Mouse (Mus musculus): ENCODE measurements at regions not wholly inside any gene's neighbourhood (a gene's known extent, or its start where the extent isn't known, plus 50 kb on each side); places are given as distances from the start of the nearest gene placed in this dataset.

GRCm38 (mm10) chr13:37581374-37581773, 196.8 kb upstream of the Rreb1 start:
- no peaks in the 10 kb centered on the region for H3K36me3 ChIP-seq (ENCODE audit: control insufficient read depth, insufficient read depth, low read length)
- ATAC-seq (no peak), DNase-seq (ENCODE audit: low spot score) (no peak)
- H3K9ac ChIP-seq (ENCODE audit: low read length): no peak overlapping the region
- no peak overlapping the region for H3K27ac ChIP-seq (ENCODE audit: low read depth, low read length)
- H3K4me3 ChIP-seq (ENCODE audit: low read depth, low read length): no peak overlapping the region
- WGBS: 66% methylated on average over 6 of the region's 6 CpGs
- no peaks in the 10 kb centered on the region for H3K27me3 ChIP-seq (replicated peaks; ENCODE audit: control insufficient read depth, insufficient read depth, low read length)
- no peaks in the 10 kb centered on the region for H3K4me1 ChIP-seq (ENCODE audit: control insufficient read depth, insufficient read depth, low read length)
- no peak overlapping the region for H3K4me2 ChIP-seq (ENCODE audit: low read length)
- H3K9me3 ChIP-seq (replicated peaks; ENCODE audit: control insufficient read depth, low read length): no peaks in the 10 kb centered on the region

GRCm38 (mm10) chr13:37585476-37585875, 192.7 kb upstream of the Rreb1 start:
- no peak for ATAC-seq
- Histone ChIP-seq H3K9ac (ENCODE audit: low read length) (no peak overlapping the region), H3K27ac (ENCODE audit: low read depth, low read length) (no peak overlapping the region), H3K9me3 (replicated peaks; ENCODE audit: control insufficient read depth, low read length) (no peaks in the 10 kb centered on the region), H3K4me2 (ENCODE audit: low read length) (no peak overlapping the region), H3K4me1 (ENCODE audit: control insufficient read depth, insufficient read depth, low read length) (no peaks in the 10 kb centered on the region), H3K27me3 (replicated peaks; ENCODE audit: control insufficient read depth, insufficient read depth, low read length) (no peaks in the 10 kb centered on the region), H3K4me3 (ENCODE audit: low read depth, low read length) (no peak overlapping the region), H3K36me3 (ENCODE audit: control insufficient read depth, insufficient read depth, low read length) (no peaks in the 10 kb centered on the region)
- no peak for DNase-seq (ENCODE audit: low spot score)
- WGBS: 89% methylated on average over 5 of the region's 5 CpGs

GRCm38 (mm10) chr13:37586511-37586910, 191.7 kb upstream of the Rreb1 start:
- Histone ChIP-seq H3K27ac (ENCODE audit: low read depth, low read length) (no peak overlapping the region), H3K4me1 (ENCODE audit: control insufficient read depth, insufficient read depth, low read length) (no peaks in the 10 kb centered on the region), H3K36me3 (ENCODE audit: control insufficient read depth, insufficient read depth, low read length) (no peaks in the 10 kb centered on the region), H3K4me2 (ENCODE audit: low read length) (no peak overlapping the region), H3K4me3 (ENCODE audit: low read depth, low read length) (no peak overlapping the region), H3K9ac (ENCODE audit: low read length) (no peak overlapping the region), H3K9me3 (replicated peaks; ENCODE audit: control insufficient read depth, low read length) (no peaks in the 10 kb centered on the region), H3K27me3 (replicated peaks; ENCODE audit: control insufficient read depth, insufficient read depth, low read length) (no peaks in the 10 kb centered on the region)
- DNase-seq (ENCODE audit: low spot score): no peak
- 57% methylated on average over 4 of the region's 4 CpGs for WGBS
- no peak for ATAC-seq

GRCm38 (mm10) chr13:37587911-37588310, 190.3 kb upstream of the Rreb1 start:
- H3K27ac ChIP-seq (ENCODE audit: low read depth, low read length): no peak overlapping the region
- H3K4me1 ChIP-seq (ENCODE audit: control insufficient read depth, insufficient read depth, low read length): no peaks in the 10 kb centered on the region
- no peak overlapping the region for H3K9ac ChIP-seq (ENCODE audit: low read length)
- DNase-seq (ENCODE audit: low spot score) (no peak), ATAC-seq (no peak)
- no peaks in the 10 kb centered on the region for H3K27me3 ChIP-seq (replicated peaks; ENCODE audit: control insufficient read depth, insufficient read depth, low read length)
- no peaks in the 10 kb centered on the region for H3K9me3 ChIP-seq (replicated peaks; ENCODE audit: control insufficient read depth, low read length)
- WGBS: 93% methylated on average over 3 of the region's 3 CpGs
- H3K4me3 ChIP-seq (ENCODE audit: low read depth, low read length): no peak overlapping the region
- no peaks in the 10 kb centered on the region for H3K36me3 ChIP-seq (ENCODE audit: control insufficient read depth, insufficient read depth, low read length)
- no peak overlapping the region for H3K4me2 ChIP-seq (ENCODE audit: low read length)

- whole genome bisulfite sequencing: 86% methylated on average over 8 of the region's 8 CpGs
- no peak overlapping the region for H3K4me3 ChIP-seq (ENCODE audit: low read depth, low read length)
- ATAC-seq (no peak), DNase-seq (ENCODE audit: low spot score) (no peak)
- no peaks in the 10 kb centered on the region for H3K27me3 ChIP-seq (replicated peaks; ENCODE audit: control insufficient read depth, insufficient read depth, low read length)
- no peaks in the 10 kb centered on the region for H3K4me1 ChIP-seq (ENCODE audit: control insufficient read depth, insufficient read depth, low read length)
- H3K9ac ChIP-seq (ENCODE audit: low read length): no peak overlapping the region
- no peak overlapping the region for H3K4me2 ChIP-seq (ENCODE audit: low read length)
- no peaks in the 10 kb centered on the region for H3K9me3 ChIP-seq (replicated peaks; ENCODE audit: control insufficient read depth, low read length)
- H3K27ac ChIP-seq (ENCODE audit: low read depth, low read length): no peak overlapping the region
- no peaks in the 10 kb centered on the region for H3K36me3 ChIP-seq (ENCODE audit: control insufficient read depth, insufficient read depth, low read length)
These were observed 189.5 kb upstream of the Rreb1 start for GRCm38 (mm10) chr13:37588528-37589176.

GRCm38 (mm10) chr13:37592149-37592548, 186.1 kb upstream of the Rreb1 start:
- Histone ChIP-seq H3K9me3 (replicated peaks; ENCODE audit: control insufficient read depth, low read length) (no peaks in the 10 kb centered on the region), H3K27ac (ENCODE audit: low read depth, low read length) (no peak overlapping the region), H3K27me3 (replicated peaks; ENCODE audit: control insufficient read depth, insufficient read depth, low read length) (no peaks in the 10 kb centered on the region), H3K4me2 (ENCODE audit: low read length) (no peak overlapping the region), H3K4me1 (ENCODE audit: control insufficient read depth, insufficient read depth, low read length) (no peaks in the 10 kb centered on the region), H3K9ac (ENCODE audit: low read length) (no peak overlapping the region), H3K36me3 (ENCODE audit: control insufficient read depth, insufficient read depth, low read length) (no peaks in the 10 kb centered on the region), H3K4me3 (ENCODE audit: low read depth, low read length) (no peak overlapping the region)
- 74% methylated on average over 5 of the region's 5 CpGs for WGBS
- DNase-seq (ENCODE audit: low spot score): no peak
- ATAC-seq: no peak

- ATAC-seq (no peak), DNase-seq (ENCODE audit: low spot score) (no peak)
- H3K9me3 ChIP-seq (replicated peaks; ENCODE audit: control insufficient read depth, low read length): no peaks in the 10 kb centered on the region
- WGBS: 58% methylated on average over 8 of the region's 8 CpGs
- H3K36me3 ChIP-seq (ENCODE audit: control insufficient read depth, insufficient read depth, low read length): no peaks in the 10 kb centered on the region
- no peak overlapping the region for H3K27ac ChIP-seq (ENCODE audit: low read depth, low read length)
- no peak overlapping the region for H3K9ac ChIP-seq (ENCODE audit: low read length)
- H3K4me3 ChIP-seq (ENCODE audit: low read depth, low read length): no peak overlapping the region
- H3K4me2 ChIP-seq (ENCODE audit: low read length): no peak overlapping the region
- H3K27me3 ChIP-seq (replicated peaks; ENCODE audit: control insufficient read depth, insufficient read depth, low read length): no peaks in the 10 kb centered on the region
- H3K4me1 ChIP-seq (ENCODE audit: control insufficient read depth, insufficient read depth, low read length): no peaks in the 10 kb centered on the region
These were observed 183.0 kb upstream of the Rreb1 start for GRCm38 (mm10) chr13:37595196-37595595.

GRCm38 (mm10) chr13:37597575-37597974, 180.6 kb upstream of the Rreb1 start:
- DNase-seq (ENCODE audit: low spot score) (no peak), ATAC-seq (no peak)
- 81% methylated on average over 8 of the region's 8 CpGs for WGBS
- Histone ChIP-seq H3K9ac (ENCODE audit: low read length) (no peak overlapping the region), H3K4me1 (ENCODE audit: control insufficient read depth, insufficient read depth, low read length) (no peaks in the 10 kb centered on the region), H3K4me2 (ENCODE audit: low read length) (no peak overlapping the region), H3K36me3 (ENCODE audit: control insufficient read depth, insufficient read depth, low read length) (no peaks in the 10 kb centered on the region), H3K27ac (ENCODE audit: low read depth, low read length) (no peak overlapping the region), H3K27me3 (replicated peaks; ENCODE audit: control insufficient read depth, insufficient read depth, low read length) (no peaks in the 10 kb centered on the region), H3K4me3 (ENCODE audit: low read depth, low read length) (no peak overlapping the region), H3K9me3 (replicated peaks; ENCODE audit: control insufficient read depth, low read length) (no peaks in the 10 kb centered on the region)

GRCm38 (mm10) chr13:37598165-37598775, 179.9 kb upstream of the Rreb1 start:
- H3K4me1 ChIP-seq (ENCODE audit: control insufficient read depth, insufficient read depth, low read length): no peaks in the 10 kb centered on the region
- no peak overlapping the region for H3K27ac ChIP-seq (ENCODE audit: low read depth, low read length)
- H3K27me3 ChIP-seq (replicated peaks; ENCODE audit: control insufficient read depth, insufficient read depth, low read length): no peaks in the 10 kb centered on the region
- no peak overlapping the region for H3K4me3 ChIP-seq (ENCODE audit: low read depth, low read length)
- 85% methylated on average over 10 of the region's 10 CpGs for WGBS
- no peaks in the 10 kb centered on the region for H3K36me3 ChIP-seq (ENCODE audit: control insufficient read depth, insufficient read depth, low read length)
- H3K9ac ChIP-seq (ENCODE audit: low read length): no peak overlapping the region
- H3K4me2 ChIP-seq (ENCODE audit: low read length): no peak overlapping the region
- no peaks in the 10 kb centered on the region for H3K9me3 ChIP-seq (replicated peaks; ENCODE audit: control insufficient read depth, low read length)
- ATAC-seq (no peak), DNase-seq (ENCODE audit: low spot score) (no peak)
